Mouse (Mus musculus) fat pad, adult 2 months (tissue): ENCODE results near the gene Myl3.

Experiments
- DNase-seq: peaks from one replicate; pipeline ENCODE4 v3.0.0-alpha.2; 2011; ENCODE audit warnings: low read depth, low spot score; ENCODE audit errors: extremely low read depth

Myl3 gene

DNA sequence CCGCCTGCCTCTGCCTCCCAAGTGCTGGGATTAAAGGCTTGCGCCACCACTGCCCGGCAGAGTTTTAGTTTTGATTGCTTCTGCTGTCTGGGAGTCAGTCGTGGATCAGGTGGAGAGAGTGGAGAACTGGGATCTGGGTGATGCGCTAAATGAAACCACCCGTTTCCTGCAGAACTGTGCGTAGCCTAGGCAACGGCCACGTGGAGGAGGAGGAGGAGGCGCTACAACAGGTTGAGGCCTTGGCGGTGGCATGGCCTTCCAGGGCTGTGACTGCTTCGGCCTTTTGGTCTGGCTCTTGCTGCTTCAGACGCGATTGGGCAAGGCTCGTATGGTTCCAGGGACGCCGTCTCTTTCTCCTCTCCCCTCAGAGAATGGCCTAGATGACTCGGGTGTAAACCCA, 72.1 kb downstream of the Myl3 start, which contains the start of gene Prss44:
Gene Prss44, plus strand, starts transcription at position 206 of the 400 bp plus-strand sequence.
- no peak for DNase-seq
